Mouse (Mus musculus) megakaryocyte-erythroid progenitor cell, adult 5 weeks (primary cell): ENCODE data around the gene Ncf4. TPM values are rescaled to one million over a fixed set of nuclear protein-coding genes. Genes with fewer than 3 reads are reported as not detected.

Experiments
- polyA plus RNA-seq: library from polyadenylated mRNA; stranded (reverse); fragments of >175 nt; gene quantifications from 2 replicates; pipeline ENCODE4 v1.2.3, GENCODE M21; 2012

The Ncf4 gene
- polyA plus RNA-seq, result 53.4 and 62.1 TPM in 2 replicates

DNA sequence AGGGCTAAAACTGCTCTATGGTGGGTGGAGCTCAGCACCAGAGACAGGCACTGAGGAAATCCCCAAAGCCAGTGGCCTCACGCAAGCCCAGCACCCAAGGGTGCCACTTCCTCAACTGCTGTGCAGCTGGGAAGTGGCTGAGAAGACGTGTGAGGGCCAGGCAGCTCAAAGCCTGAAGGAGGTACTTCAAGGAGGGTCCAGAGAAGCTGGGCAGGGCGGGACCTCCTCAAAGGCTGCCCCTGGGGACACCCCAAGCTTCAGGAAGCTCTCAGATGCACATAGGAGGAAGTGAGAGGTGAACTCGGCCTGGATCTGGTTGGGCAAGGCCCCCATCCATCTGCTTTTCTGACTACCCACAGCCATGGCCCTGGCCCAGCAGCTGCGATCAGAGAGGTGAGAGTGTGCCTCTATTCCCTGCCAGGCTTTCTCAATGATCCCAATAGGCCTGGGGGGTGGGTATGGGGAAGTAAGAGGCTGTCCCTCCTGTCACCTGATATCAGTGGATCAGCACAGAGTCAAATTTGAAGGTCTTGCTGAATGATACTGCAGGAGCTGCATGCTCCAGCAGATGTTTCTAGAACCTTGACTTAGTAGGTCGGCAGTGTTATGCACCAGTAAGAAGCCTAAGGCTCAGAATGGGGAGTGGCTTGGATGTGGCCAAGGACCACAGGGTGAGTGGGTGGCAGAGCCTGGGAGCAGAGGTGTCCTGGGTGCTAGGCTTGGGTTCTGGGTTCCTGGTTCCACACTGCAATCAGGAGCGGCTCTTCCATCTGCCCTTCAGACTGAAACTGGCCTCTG, at the start of gene Ncf4:
Gene Ncf4 (plus strand): TSS at position 107 of the 798 bp plus-strand sequence.

DNA sequence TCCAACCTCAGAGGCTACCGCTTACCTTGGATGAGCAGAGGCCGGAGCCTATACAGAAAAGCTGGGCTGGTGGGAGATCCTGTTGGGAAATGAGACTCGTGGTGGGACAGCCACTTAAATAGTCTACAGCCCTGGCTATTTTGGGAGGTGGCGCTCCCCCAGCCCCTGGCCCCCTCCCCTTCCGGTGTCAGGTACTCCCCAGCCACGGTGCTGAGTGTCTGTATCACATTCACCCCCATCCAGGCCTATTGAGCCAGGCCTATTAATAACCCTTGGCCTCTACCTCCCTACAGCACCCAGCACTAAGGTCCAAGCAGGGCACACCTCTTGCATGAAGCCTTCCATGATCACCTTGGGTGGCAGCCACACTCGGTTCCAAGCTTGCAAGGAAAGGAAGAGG, 38.3 kb upstream of the Ncf4 start, which contains the start of gene Pvalb:
Gene Pvalb (minus strand): TSS at position 89 of the 400 bp plus-strand sequence.

DNA sequence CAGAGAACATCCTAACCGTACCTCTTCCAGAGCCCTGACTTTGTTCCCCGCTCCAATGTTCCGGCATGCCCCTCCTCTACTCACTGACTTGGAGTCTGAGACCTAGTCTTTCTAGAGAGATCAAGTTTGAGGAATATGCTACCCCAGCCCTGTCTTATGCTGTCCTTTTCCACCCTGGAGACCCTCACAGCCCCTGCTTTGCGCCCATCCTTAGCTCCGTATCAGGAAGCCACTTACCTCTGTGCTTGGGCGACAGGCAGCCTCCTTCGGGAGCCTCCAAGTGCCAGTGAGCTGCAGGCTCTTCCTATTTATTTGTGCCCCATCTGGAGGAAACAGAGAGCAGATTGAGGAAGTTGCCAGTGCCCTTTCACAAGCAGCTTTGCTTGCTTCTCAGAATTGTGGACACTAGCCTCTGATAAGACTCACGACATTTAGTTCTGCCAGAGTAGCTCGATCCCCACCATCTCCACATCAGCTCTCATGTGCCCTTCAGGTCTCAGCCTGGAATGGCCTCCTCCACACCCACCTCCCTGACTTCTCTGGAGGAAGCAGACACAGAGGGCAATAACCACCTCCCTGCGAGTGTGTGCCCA, 60.8 kb downstream of the Ncf4 start, which contains the start of gene Csf2rb2:
Gene Csf2rb2 (minus strand): TSS at position 381 of the 593 bp plus-strand sequence.

Other genes with a start within 250 kb of the Ncf4 start
- gene Cacng2, start 124.8 kb upstream of the Ncf4 start, polyA plus RNA-seq, result not detected in 2 replicates
- 151 and 162 TPM in 2 replicates for gene Ift27, start 70.7 kb upstream of the Ncf4 start, polyA plus RNA-seq
- gene Pvalb, start 38.4 kb upstream of the Ncf4 start, polyA plus RNA-seq, result not detected in 2 replicates
- 11.7 and 15.1 TPM in 2 replicates for gene Csf2rb2, start 60.9 kb downstream of the Ncf4 start, polyA plus RNA-seq
- 129 and 202 TPM in 2 replicates for gene Csf2rb, start 81.0 kb downstream of the Ncf4 start, polyA plus RNA-seq
- gene Tex33, start 151.1 kb downstream of the Ncf4 start, polyA plus RNA-seq, result not detected in 2 replicates
- 26.9 and 27.9 TPM in 2 replicates for gene Tst, start 161.1 kb downstream of the Ncf4 start, polyA plus RNA-seq
- 108 and 132 TPM in 2 replicates for gene Mpst, start 161.6 kb downstream of the Ncf4 start, polyA plus RNA-seq
- 108 and 128 TPM in 2 replicates for gene Kctd17, start 183.8 kb downstream of the Ncf4 start, polyA plus RNA-seq
- gene Tmprss6, start 223.8 kb downstream of the Ncf4 start, polyA plus RNA-seq, result 0.05 TPM in 1 of 2 replicates, not detected in the other